Mouse (Mus musculus): Measurements from ENCODE around the gene Galnt15. TPM values are rescaled to one million over a fixed set of nuclear protein-coding genes. Genes with fewer than 3 reads are reported as not detected.

Gene Galnt15
- total RNA-seq (2017): not detected in 2 replicates

- ATAC-seq (ENCODE audit: extremely low read depth, insufficient number of reproducible peaks, low FRiP score, poor library complexity, severe bottlenecking): no peak
Measured at GRCm38 (mm10) chr14:32028681-32029091, at the start of gene Galnt15. Galnt15 (plus strand) TSS chr14:32028989.

GRCm38 (mm10) chr14:31994021-31994420, 34.8 kb upstream of the Galnt15 start:
- no peak for ATAC-seq (ENCODE audit: extremely low read depth, insufficient number of reproducible peaks, low FRiP score, poor library complexity, severe bottlenecking)

DNA sequence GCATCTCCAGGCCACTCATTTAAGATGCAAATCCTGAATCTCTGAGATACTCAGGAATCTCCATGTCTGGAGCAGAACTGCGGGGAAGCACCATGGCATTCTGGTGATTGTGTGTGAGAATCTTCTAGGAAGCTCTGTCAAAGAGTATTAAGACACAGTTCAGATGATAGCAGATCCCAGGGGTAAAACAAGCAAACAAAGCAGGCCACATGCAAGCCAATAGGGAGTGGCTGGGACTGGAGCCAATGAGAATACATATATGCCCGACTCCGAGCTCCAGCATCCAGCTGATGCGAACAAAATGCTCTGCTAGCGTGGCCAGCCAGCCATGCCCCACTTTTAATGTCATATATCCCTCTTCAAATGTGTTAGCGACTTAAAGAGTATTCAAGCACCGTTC, 27.8 kb upstream of the Galnt15 start:
- no peak for ATAC-seq (ENCODE audit: extremely low read depth, insufficient number of reproducible peaks, low FRiP score, poor library complexity, severe bottlenecking)

DNA sequence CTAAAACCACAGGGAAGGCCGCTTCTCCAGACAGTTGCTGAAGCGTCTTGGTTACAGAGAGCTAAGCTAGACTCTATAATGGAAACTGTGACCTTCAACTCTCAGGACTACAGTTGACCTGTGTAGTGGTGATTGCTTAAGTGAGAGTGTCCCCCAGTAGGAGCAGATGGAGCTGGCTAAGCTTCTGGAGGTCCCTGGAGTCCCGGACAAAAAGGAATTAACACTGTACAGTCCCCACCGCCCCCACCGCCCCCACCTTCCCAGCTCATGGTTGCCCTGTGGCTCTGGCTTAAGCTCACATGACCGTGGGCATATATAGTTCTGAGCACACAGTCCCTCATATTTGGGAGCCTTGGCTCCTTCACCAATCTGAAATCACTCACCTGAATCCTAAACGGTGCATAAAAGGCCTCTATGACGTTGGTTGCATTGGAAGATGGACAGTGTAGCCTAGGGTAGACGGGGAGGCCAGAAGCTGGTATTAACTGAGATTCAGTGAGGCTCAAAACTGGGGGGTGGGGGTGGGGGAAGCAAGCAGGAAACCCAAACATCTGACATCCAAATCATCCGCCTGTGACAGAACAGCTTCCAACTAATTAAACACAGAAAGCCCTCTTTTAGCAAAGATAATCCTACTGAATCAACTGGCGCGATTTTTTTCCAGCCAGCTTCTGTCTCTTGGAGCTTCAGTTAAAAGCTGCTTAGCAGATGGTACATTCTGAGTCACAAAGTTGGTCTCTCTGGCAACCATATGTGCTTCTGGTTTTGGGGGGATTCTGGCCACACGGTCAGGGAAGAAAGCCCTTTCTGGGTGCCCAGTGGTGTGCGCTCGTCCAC, 26.1 kb upstream of the Galnt15 start:
- no peak for ATAC-seq (ENCODE audit: extremely low read depth, insufficient number of reproducible peaks, low FRiP score, poor library complexity, severe bottlenecking)

- ATAC-seq (ENCODE audit: extremely low read depth, insufficient number of reproducible peaks, low FRiP score, poor library complexity, severe bottlenecking): no peak
Measured at GRCm38 (mm10) chr14:32003904-32004596, 24.7 kb upstream of the Galnt15 start.

DNA sequence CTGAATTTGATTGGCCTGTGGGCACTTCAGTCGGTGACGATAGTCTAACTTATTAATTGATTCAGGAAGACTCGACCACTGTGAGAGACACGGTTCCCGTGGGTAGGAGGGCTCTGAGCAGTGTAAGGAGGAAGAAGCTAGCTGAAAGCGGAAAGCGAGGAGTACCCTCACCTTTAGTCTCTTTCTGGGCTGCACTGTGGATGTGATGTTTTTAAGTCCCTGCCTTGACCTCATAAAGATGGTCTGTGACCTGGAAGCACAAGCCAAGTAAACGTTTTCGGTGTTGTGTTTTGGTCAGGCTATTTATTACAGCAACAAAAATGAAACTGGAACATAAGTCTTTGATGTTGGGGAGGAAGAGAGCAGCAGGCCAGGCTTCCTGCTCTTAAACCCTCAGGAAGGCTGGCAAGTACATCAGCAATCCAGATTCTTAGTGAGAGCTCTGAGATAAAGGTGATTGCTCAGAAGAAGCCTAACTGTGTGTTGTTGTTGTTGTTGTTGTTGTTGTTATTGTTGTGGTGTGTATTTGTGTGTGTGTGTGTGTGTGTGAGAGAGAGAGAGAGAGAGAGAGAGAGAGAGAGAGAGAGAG, 23.0 kb upstream of the Galnt15 start:
- no peak for ATAC-seq (ENCODE audit: extremely low read depth, insufficient number of reproducible peaks, low FRiP score, poor library complexity, severe bottlenecking)

- no peak for ATAC-seq (ENCODE audit: extremely low read depth, insufficient number of reproducible peaks, low FRiP score, poor library complexity, severe bottlenecking)
Measured at GRCm38 (mm10) chr14:32007654-32008335, 21.0 kb upstream of the Galnt15 start.

DNA sequence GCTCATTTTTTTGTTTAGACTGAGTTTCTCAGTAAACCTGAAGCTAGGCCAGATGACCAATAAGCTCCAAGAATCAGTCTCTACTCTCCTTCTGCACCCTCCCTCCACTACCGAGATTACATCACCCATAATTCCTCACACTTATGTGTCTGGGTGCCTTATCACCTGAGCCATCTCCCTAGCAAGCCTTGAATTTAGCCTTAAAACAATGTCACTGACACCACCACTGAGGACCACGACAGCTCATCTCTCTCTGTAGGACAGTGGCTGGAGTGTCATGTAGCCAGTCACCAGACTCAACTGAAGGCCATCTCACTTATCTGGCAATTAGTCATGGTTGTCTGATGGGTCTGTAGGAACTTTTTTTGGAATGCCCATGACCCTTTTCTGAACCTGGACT, 19.1 kb upstream of the Galnt15 start:
- ATAC-seq (ENCODE audit: extremely low read depth, insufficient number of reproducible peaks, low FRiP score, poor library complexity, severe bottlenecking): no peak

DNA sequence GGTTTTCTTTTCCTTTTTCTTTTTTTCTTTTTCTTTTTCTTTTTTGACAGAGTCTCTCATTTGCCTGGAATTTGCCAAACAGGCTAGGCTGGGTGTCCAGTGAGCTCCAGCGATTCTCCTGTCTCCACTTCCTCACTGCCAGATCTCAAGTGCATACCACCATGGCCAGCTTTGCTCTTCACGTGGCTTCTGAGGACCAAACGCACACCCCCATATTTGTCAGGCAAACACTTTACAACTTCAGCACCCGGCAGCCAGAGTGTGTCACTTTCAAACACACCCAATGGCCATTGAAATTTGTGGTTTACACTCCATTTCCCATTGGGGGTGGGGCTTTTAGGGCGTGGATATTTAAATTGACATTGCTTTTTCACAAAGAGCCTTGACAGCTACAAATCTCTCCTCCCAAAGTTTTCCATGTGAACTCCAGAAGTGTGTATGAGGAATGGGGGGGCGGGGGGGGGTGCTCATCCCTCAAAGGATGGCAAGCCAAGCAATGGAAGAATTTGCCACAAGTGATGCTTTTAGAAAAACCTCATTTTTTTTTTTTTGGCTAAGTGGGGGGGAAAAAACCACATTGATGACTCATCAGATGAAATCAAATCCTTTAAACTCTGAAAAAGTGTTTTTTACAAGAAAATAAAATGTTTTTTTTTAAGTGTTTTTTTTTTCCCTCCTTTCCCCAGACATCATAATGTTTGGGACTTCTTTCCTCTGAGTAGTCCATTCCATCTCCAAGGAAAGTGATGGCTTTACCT, 17.1 kb upstream of the Galnt15 start:
- no peak for ATAC-seq (ENCODE audit: extremely low read depth, insufficient number of reproducible peaks, low FRiP score, poor library complexity, severe bottlenecking)

DNA sequence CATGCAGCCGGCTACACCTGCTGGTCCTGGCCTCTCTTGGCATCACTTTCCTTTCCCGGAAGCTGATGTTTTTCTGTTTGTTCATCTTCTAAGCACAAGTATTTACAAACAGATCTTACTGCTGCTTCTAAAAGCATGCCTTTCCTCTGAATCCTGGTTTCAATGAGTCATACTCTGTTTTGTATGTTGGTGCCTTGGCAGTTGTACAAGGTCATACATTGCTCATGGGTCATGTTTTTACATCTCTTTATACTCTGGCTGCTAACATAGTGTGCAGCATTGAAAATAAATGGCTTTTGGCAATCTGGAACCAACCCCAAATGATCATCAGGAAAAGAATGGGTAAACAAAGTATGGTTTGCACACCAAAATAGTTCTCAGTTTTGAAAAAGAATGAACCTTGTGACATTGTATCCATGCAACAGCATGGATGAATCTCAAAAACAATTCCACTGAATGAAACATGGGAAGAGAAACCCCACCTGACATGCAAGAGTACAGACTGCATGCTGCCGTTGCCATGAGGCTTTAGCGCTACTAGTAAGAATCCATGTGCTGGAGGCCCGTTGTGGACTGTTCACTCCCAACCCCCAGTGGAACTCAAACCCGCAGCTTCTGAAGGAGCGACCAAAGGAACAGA, 13.5 kb upstream of the Galnt15 start:
- ATAC-seq (ENCODE audit: extremely low read depth, insufficient number of reproducible peaks, low FRiP score, poor library complexity, severe bottlenecking): no peak

DNA sequence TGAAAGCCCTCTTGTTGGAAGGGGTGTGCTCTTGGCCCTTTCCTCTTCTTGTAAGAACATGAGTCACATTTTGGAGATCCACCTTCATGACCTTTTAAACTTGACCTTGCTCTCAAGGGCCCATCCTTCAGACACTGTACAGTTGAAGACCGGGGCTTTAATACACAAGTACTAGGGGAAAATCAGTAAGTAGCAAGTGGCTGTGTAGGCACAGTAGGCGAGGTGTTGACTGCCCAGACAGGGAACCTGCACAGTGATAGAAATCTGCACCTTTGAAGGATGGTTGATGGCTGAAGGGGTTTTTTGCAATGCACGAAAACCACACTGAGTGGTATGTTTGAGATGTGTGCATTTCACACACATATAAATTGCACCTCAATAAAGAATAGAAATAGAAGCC, 12.3 kb upstream of the Galnt15 start:
- ATAC-seq (ENCODE audit: extremely low read depth, insufficient number of reproducible peaks, low FRiP score, poor library complexity, severe bottlenecking): no peak

DNA sequence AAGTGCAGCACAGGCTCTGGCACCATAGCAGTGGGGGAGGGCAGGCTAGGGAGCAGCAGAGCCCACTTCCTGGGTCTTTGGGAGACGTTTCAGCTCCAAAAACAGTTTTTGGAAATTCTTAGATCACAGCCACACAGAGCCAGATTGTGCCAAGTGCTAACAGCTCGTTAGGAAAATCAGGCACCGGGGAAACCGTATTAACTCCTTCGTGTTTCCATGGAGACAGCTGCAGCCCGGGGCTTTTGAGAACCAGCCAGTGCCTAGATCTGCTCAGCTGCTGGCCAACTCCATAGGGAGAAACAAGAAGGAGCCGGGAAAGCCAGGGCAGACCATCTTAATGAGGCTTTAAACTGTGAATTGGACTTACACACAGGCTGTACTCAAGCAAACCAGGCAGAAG, 11.9 kb upstream of the Galnt15 start:
- ATAC-seq (ENCODE audit: extremely low read depth, insufficient number of reproducible peaks, low FRiP score, poor library complexity, severe bottlenecking): no peak

- no peak for ATAC-seq (ENCODE audit: extremely low read depth, insufficient number of reproducible peaks, low FRiP score, poor library complexity, severe bottlenecking)
Measured at GRCm38 (mm10) chr14:32017448-32017847, 11.3 kb upstream of the Galnt15 start.

- ATAC-seq (ENCODE audit: extremely low read depth, insufficient number of reproducible peaks, low FRiP score, poor library complexity, severe bottlenecking): no peak
Measured at GRCm38 (mm10) chr14:32019091-32019490, 9.7 kb upstream of the Galnt15 start.

DNA sequence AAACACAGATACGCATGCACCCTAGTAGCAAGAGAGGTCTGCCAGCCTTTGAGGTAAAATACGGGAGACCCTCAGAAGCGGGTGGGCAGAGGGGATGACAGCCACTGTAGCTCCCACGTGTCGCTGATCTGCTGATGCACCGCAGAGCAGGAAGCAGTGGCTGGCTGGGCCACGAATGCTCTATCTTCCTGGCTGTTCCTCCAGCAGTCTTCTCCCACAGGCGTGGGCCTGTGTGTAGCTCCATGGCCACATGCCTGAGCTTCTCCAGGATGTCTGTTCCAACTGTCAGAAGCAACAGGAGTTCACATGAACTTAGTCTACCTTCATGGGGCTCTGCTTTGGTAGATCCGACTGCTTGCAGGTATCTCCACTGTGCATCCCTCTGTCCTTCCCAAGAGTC, 6.8 kb upstream of the Galnt15 start:
- no peak for ATAC-seq (ENCODE audit: extremely low read depth, insufficient number of reproducible peaks, low FRiP score, poor library complexity, severe bottlenecking)

DNA sequence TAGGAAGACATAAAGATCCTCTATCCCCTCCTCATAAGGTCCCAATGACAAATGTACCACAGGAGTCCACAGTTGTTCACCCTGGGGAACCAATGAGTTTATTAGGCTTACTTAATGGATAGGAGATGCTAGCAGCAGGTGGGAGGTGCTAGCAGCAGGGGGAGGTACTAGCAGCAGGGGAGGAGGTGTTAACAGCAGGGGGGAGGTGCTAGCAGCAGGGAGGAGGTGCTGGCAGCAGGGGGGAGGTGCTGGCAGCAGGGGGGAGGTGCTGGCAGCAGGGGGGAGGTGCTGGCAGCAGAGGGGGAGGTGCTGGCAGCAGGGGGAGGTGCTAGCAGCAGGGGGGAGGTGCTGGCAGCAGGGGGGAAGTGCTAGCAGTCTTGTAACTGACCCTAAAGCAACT, 6.3 kb upstream of the Galnt15 start:
- ATAC-seq (ENCODE audit: extremely low read depth, insufficient number of reproducible peaks, low FRiP score, poor library complexity, severe bottlenecking): no peak

GRCm38 (mm10) chr14:32023891-32024290, 4.9 kb upstream of the Galnt15 start:
- no peak for ATAC-seq (ENCODE audit: extremely low read depth, insufficient number of reproducible peaks, low FRiP score, poor library complexity, severe bottlenecking)

- ATAC-seq (ENCODE audit: extremely low read depth, insufficient number of reproducible peaks, low FRiP score, poor library complexity, severe bottlenecking): no peak
Measured at GRCm38 (mm10) chr14:32027218-32027617, 1.6 kb upstream of the Galnt15 start.
